Mouse (Mus musculus): ENCODE data around the gene Nrxn3. TPM values are rescaled to one million over a fixed set of nuclear protein-coding genes. Genes with fewer than 3 reads are reported as not detected.

The Nrxn3 gene
- total RNA-seq, 1 experiment from 2014 or later = 0.18 TPM

GRCm38 (mm10) chr12:90142011-90142410, 1419.3 kb downstream of the Nrxn3 start:
- no peak for DNase-seq

GRCm38 (mm10) chr12:90144247-90144646, 1421.6 kb downstream of the Nrxn3 start:
- no peak for DNase-seq

- no peak for DNase-seq
Observed at GRCm38 (mm10) chr12:90158131-90158772, 1435.6 kb downstream of the Nrxn3 start.

DNA sequence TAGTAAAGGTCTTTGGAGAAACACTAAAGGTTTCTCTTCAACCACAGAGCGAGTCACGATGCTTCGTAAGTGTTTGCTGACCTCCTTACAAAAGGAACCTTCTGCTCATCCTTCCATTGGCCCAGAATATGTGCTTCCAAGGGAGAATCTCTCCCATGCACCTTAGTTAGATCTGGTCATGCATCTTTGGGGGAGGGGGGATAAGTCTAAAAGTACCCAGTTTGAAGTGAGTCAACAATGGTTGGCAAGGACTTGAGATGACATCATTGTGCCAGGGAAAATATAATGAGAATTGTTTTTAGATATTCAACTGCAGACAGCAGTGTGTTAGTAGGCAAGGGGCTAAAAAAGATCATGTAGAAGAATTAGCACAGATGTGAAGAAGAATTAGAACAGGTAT, 1437.2 kb downstream of the Nrxn3 start:
- no peak for DNase-seq

DNA sequence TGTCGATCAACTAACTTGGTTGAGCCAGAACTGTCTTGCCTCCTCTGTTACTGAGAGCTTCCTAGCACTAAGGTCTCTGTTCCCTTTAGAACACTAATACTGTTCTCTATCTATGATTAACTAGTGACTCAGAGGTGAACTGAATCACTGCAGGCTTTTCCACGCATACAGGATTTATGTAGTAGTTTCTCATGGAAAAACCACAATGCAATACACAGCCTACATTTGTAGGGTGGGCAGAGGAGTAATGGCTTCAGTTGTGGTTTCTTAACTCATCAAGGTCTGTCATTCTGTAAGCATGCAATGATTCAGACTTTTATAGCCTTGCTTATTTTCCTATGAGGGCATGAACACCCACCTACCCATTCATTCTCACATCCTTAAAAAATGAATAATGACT, 1443.4 kb downstream of the Nrxn3 start:
- DNase-seq = no peak

GRCm38 (mm10) chr12:90181566-90181965, 1458.9 kb downstream of the Nrxn3 start:
- DNase-seq = no peak

- DNase-seq = no peak
Observed at GRCm38 (mm10) chr12:90183021-90183420, 1460.3 kb downstream of the Nrxn3 start.

GRCm38 (mm10) chr12:90196161-90196560, 1473.5 kb downstream of the Nrxn3 start:
- no peak for DNase-seq

DNA sequence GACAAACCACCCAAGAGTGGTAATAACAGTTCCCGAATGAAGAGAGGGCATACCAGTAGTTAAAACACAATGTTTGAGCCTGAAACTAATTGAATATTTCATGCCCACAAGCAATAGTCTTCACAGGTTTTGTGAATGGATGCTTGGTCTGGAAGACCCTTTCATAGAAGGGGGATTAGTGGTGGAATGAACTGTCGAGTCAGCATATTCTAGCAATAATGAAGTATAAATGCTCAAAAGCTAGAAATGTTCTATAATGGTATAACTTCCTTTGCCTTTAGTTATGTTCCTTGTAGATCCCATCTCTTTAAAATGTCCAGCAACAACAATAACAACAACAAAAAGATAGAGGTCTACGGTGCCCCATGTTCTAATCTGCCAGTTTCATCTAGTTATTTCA, 1475.3 kb downstream of the Nrxn3 start:
- no peak for DNase-seq

DNA sequence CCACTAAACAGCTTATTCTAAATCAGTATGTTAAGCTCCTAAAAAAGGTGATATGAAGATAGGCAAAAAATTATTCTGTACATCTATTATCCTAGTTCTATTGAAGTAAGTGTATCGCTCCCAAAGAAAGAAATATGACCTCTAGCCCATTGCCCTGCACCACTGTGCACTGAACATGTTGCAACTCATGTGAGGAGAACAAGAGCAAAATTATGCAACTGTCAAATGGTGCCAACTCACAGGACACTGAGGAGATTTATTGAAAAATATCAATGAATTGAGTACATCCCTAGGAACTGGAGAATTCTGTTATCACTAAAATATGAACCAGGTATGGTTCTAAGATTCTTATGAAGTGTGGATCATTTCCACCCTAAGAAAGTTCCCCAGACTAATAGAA, 1479.8 kb downstream of the Nrxn3 start:
- DNase-seq = no peak

- DNase-seq = no peak
Observed at GRCm38 (mm10) chr12:90211410-90211809, 1488.7 kb downstream of the Nrxn3 start.

GRCm38 (mm10) chr12:90217060-90217459, 1494.4 kb downstream of the Nrxn3 start:
- no peak for DNase-seq

- no peak for DNase-seq
Observed at GRCm38 (mm10) chr12:90229062-90229461, 1506.4 kb downstream of the Nrxn3 start.

DNA sequence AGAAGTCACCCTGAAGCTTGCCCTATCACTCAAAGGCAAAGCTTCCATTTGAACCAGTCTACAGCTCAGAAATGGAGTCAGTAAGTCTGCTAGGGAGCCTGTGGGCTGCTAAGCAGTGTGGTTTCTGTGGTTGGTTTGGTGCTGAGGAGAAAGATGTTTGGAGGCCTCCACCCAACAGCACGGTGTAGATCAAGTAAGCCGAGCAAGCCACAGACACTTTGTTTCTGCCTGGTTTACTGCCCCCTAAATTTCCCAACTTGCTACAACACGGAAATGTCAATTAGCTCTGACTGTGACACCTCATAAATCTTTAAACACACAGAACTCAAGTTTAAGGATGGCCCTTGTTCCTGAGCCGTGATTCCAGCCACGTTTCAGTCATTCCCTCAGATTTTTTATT, 1513.4 kb downstream of the Nrxn3 start:
- DNase-seq = no peak

GRCm38 (mm10) chr12:90260301-90260700, 1537.6 kb downstream of the Nrxn3 start:
- no peak for DNase-seq

DNA sequence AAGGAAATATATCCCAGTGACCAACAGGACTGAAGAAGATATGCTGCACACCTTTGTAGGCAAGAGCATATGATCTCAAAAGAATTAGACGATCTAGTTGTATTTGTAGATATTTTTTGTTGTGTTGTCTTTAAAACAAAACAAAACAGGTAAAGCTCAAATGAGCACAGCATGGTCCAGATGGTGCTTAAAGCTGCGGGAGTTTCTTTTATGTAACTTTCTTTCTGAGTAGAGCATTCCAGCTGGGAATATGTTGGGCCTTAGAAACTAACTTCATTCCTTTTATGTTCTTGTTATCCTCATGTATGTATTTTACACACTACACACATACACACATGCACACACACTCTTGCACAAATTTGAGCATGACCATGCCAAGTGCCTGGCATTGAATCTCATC, 1545.4 kb downstream of the Nrxn3 start:
- DNase-seq = no peak

GRCm38 (mm10) chr12:90270763-90271379, 1548.2 kb downstream of the Nrxn3 start:
- no peak for DNase-seq

GRCm38 (mm10) chr12:90274621-90275236, 1552.1 kb downstream of the Nrxn3 start:
- no peak for DNase-seq

DNA sequence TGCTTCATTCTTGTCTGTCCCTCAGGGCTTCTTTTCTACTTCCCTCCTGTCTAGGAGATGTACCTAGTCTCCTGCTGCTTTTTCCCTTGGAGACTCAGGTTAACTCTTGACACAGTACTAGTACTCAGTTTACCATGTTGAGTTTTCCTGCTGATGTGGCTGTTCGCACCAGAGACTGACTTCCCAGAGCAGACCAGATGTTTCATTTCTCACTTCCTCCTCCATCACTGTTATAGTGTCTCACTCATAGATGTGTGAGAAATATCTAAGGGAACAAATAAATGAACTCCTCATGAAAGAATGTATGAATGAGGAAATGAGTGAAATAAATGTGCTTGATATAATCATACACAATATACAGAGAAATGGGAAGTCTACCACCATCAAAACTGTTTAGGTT, 1558.6 kb downstream of the Nrxn3 start:
- DNase-seq = no peak

GRCm38 (mm10) chr12:90283022-90283421, 1560.3 kb downstream of the Nrxn3 start:
- DNase-seq = no peak

GRCm38 (mm10) chr12:90302671-90303070, 1580.0 kb downstream of the Nrxn3 start:
- DNase-seq = peak; percentile 1

- DNase-seq = no peak
Observed at GRCm38 (mm10) chr12:90331806-90332205, 1609.1 kb downstream of the Nrxn3 start.

DNA sequence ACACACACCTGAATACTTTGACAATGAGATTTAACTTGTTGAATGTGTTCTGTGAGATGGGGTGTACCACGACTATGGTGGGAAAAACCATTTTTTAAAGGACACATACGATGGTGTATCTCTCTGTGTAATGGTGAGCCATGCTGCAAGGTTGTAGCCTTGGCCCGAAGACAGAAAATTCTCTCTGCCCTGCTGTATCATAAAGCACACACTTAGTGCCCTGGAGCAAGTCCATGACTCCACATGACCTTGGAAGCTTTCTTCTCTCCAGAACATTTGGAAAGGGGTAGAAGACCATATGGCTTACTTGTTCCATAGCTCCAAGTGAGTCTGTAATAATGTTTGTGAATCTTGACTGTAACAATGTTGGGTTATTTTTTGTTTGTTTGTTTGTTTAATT, 1609.8 kb downstream of the Nrxn3 start:
- no peak for DNase-seq
